Mouse (Mus musculus) cerebellum, adult 2 months (tissue): ENCODE results near the gene Pdf. TPM values are rescaled to one million over a fixed set of nuclear protein-coding genes. Genes with fewer than 3 reads are reported as not detected.
"Not testable (repeated sequence)": the region's sequence is repeated elsewhere in the genome, so short reads cannot be mapped to it uniquely, and the experiment has no call there.

Source experiments
- DNase-seq, 2 experiments: peaks; one replicate each; pipeline ENCODE4 v3.0.0; 2021
- H3K27ac ChIP-seq: fragments of 200-500 bp; 2 replicates; pipeline ENCODE4 v1.5.1; 2012; ENCODE audit warnings: low read length, control low read depth, inconsistent platforms; ENCODE audit not compliant: insufficient read depth
- H3K27me3 ChIP-seq: fragments of 200-500 bp; 2 replicates; pipeline ENCODE4 v1.6.1; 2012; ENCODE audit warnings: inconsistent platforms, mild to moderate bottlenecking, low read length, moderate library complexity; ENCODE audit not compliant: control insufficient read depth, insufficient read depth
- H3K4me1 ChIP-seq: fragments of 200-500 bp; 2 replicates; pipeline ENCODE4 v1.6.1; 2011; ENCODE audit warnings: low read length; ENCODE audit not compliant: control insufficient read depth, insufficient read depth
- H3K4me3 ChIP-seq: fragments of 200-500 bp; replicated peaks from 2 replicates; pipeline ENCODE3; 2011; ENCODE audit warnings: mild to moderate bottlenecking, low read depth, low read length, control low read depth; ENCODE audit not compliant: insufficient read depth
- CTCF ChIP-seq: fragments of 200-500 bp; IDR thresholded peaks from 2 replicates; pipeline ENCODE4 v1.5.1; 2011; ENCODE audit warnings: low read depth, mild to moderate bottlenecking, control low read depth, low read length, moderate library complexity, borderline replicate concordance; ENCODE audit not compliant: insufficient read depth
- POLR2A ChIP-seq: fragments of 200-500 bp; IDR thresholded peaks from 2 replicates; pipeline ENCODE4 v1.6.1; 2011; ENCODE audit warnings: low read length, control low read depth, borderline replicate concordance; ENCODE audit not compliant: insufficient read depth
- WGBS: fragments of 180-500 bp; shearing (Covaris S2); methylation state at CpG from one replicate; pipeline ENCODE4 v1.1.7; 2018; 5-methylcytosine and 5-hydroxymethylcytosine counted together
- polyA plus RNA-seq: library from polyadenylated mRNA; depleted of rRNA; stranded (reverse); fragments of >200 nt; gene quantifications from 2 replicates; pipeline ENCODE4 v1.2.3, GENCODE M21; 2012; rRNA removed

Gene Pdf
- polyA plus RNA-seq, 1 experiment = 34.2 TPM

DNA sequence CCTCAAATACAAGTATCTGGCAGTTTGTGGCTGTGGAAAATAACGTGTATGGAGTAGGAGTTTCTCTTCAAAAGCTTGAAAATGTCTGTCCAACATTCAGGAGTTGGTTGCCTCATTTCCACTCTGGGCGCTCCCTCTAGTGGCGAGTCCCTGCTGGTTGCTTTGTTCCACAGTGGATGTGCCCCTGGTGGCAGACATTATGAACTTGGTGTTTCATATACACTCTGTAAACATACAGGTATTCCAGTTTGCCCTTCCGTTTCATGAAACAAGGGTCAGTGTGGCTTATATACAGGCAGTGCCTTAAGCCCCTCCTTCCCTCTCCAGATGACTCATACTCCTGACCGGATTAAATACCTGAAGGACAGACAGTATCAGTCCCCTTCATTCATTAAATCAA lies 45.9 kb downstream of the Pdf start:
- WGBS = 26% methylated on average over 5 of the region's 5 CpGs

DNA sequence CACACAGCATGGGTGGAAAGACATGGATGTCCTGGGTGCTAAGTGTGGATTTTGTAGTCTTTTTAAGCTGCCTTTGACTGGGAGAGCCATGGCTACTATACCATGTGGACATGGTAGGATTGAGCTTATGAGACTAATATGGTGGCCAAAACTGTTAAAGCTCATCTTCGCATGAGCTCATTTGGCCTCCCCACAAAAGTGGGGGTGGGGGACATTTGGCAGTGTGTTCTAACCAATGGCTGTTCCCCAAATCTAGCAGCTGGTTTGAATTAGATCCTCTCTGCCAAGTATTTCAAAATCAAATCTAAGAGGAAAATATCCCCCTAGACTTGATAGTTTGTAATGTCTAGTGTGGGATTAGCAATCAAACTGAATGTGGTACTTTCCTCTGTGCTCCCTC lies 49.3 kb downstream of the Pdf start:
- no peak for DNase-seq
- H3K27me3 ChIP-seq = no peaks in the 10 kb centered on the region
- H3K27ac ChIP-seq = no peak overlapping the region
- WGBS = 29% methylated on average over 1 of the region's 1 CpGs
- H3K4me1 ChIP-seq = no peaks in the 10 kb centered on the region
- H3K4me3 ChIP-seq = no peak overlapping the region
- TF ChIP-seq CTCF (no peak), POLR2A (no peak)

More for the DNA sequence above, 45.9 kb downstream of the Pdf start:
- Histone ChIP-seq H3K4me1 (no peaks in the 10 kb centered on the region), H3K4me3 (no peak overlapping the region), H3K27ac (no peak overlapping the region), H3K27me3 (no peaks in the 10 kb centered on the region)
- peak; percentile 100 for TF ChIP-seq CTCF
- TF ChIP-seq POLR2A = no peak
- DNase-seq = peak; percentile 78 to 85

DNA sequence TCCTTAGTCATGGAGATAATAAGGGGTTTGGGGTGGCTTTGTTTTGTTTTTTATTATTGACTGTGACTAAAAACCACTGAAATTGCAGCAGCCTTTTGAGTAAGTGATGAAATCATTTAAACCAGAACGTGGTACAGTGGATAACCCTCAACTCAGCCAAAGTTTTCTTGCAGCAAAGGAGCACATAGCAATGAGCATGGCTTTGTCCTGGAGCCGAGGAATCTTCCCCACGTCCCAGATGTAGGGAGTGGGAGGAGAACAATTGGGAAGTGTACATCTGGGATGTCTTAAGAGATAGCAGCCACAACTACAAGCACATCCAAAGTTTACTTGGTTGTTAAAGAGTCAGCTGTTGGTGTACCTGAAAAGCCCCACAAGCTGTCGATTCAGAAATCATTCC lies 51.0 kb downstream of the Pdf start:
- TF ChIP-seq CTCF (no peak), POLR2A (no peak)
- no peak for DNase-seq
- Histone ChIP-seq H3K27ac (no peak overlapping the region), H3K27me3 (no peaks in the 10 kb centered on the region), H3K4me1 (no peaks in the 10 kb centered on the region), H3K4me3 (no peak overlapping the region)
- WGBS = 85% methylated on average over 4 of the region's 4 CpGs

- not testable (repeated sequence) for H3K27ac ChIP-seq, H3K4me3 ChIP-seq, DNase-seq, H3K4me1 ChIP-seq, H3K27me3 ChIP-seq
- 90% methylated on average over 4 of the region's 4 CpGs for WGBS
These were observed 52.1 kb downstream of the Pdf start for GRCm38 (mm10) chr8:106996339-106996738.

Other genes starting within 250 kb of the Pdf start
- gene Has3, start 178.4 kb downstream of the Pdf start, polyA plus RNA-seq = 1.5 and 1.7 TPM in 2 replicates
- gene Utp4, start 155.0 kb downstream of the Pdf start, polyA plus RNA-seq = 24.7 and 26.3 TPM in 2 replicates
- gene Sntb2, start 112.9 kb downstream of the Pdf start, polyA plus RNA-seq = 5.5 and 5.8 TPM in 2 replicates
- gene Vps4a, start 17.4 kb downstream of the Pdf start, polyA plus RNA-seq = 111 TPM in 2 replicates
- gene Cog8, start 8.1 kb upstream of the Pdf start, polyA plus RNA-seq = 47.1 and 48.9 TPM in 2 replicates
- gene Nip7, start 8.3 kb upstream of the Pdf start, polyA plus RNA-seq = 44.6 and 51.0 TPM in 2 replicates
- gene Tmed6, start 17.0 kb upstream of the Pdf start, polyA plus RNA-seq = not detected in 2 replicates
- gene Terf2, start 47.9 kb upstream of the Pdf start, polyA plus RNA-seq = 31.7 and 33.3 TPM in 2 replicates
- gene Cyb5b, start 102.0 kb upstream of the Pdf start, polyA plus RNA-seq = 87.2 and 90.3 TPM in 2 replicates
- 37.5 and 41.1 TPM in 2 replicates for gene Nfat5, start 244.9 kb upstream of the Pdf start, polyA plus RNA-seq